Mouse (Mus musculus): ENCODE data around the gene Psmd1. TPM values are rescaled to one million over a fixed set of nuclear protein-coding genes. Genes with fewer than 3 reads are reported as not detected.

The Psmd1 gene
- total RNA-seq, 2 experiments from 2014 or later = 95.2 to 101 TPM

DNA sequence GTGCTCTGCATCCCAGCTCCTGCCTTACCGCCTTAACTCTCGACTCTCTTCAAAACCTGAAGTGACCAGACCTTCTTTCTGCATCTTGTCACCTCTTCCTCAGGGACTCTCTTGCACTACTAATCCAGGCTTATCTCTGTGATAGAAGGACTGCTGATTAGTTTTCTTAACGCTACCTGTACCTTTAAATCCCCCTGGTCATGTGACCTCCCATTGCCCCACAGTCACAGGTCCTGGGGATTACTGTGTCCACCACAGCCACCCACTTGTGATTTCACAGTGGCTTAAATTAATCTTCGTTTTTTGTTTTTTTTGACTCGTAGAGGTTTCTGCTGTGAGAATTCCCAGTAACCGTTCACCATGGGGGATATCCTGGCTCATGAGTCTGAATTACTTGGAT is 92.4 kb downstream of the Psmd1 start:
- no peak for DNase-seq

DNA sequence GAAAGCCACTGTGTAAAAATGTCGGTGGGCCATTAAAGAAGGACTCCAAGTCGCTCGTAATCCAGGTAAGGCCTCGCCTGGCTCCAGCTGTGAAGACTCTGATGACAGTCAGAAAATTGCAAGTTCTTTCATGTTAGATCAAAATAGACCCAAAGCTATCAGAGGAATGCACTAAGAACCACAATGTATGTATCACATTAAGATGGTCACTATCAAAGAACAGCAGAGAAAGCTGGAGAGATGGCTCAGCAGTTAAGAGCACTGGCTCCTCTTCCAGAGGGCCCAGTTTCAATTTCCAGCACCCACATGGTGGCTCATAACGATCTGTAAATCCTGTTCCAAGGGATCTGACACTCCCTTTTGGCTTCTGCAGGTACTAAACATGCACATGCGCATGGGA is 95.9 kb downstream of the Psmd1 start:
- DNase-seq = no peak

DNA sequence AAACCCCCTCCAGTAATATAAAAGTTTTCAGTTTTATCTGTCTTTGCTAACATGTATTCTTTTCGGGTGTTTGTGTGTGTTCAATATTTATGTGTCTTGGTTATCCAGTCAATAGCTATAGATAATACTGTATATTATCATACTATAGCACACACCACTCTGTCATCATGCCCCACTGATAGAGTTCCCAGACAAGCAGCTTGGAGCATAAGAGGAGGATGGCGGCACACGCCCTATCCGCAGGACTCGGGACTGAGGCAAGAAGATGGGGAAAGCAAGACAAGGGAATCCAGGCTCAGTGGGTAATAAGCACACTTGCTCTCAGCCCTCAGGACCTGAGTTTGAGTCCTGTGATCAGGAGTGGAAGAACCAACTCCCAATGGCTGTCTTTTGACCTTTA is 96.3 kb downstream of the Psmd1 start:
- no peak for DNase-seq

DNA sequence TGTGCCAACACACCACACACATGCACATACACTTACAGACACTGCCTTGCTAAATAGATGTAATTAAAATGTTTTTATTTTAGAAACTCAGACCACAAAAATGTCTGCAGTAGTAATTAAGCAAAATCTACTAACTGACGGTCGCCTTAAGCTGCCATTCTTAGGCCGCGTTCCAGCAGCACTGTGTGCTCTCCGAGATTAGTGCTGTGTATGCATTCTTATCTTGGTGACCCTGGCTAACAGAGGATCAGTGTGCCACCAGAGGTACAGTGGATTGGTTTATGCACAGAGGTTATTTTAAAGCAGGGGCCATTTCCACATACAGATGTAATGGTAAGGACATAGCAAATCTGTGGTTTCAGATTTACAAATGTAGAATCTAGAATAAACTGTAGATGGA is 96.9 kb downstream of the Psmd1 start:
- no peak for DNase-seq

DNA sequence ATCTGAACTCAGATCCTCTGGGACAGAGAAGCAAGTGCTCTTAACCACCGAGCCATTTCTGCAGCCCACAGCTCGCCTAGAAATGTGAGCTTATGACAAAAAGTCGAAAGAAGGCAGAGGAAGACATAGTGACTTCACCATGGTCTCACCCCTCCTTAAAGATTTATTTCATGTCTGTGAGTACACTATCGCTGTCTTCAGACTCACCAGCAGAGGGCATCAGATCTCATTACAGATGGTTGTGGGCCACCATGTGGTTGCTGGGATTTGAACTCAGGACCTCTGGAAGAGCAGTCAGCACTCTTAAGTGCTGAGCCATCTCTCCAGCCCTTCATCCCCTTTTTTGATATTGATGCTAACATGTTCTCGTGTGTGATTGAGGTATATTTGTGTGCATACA is 110.4 kb downstream of the Psmd1 start:
- DNase-seq = no peak

DNA sequence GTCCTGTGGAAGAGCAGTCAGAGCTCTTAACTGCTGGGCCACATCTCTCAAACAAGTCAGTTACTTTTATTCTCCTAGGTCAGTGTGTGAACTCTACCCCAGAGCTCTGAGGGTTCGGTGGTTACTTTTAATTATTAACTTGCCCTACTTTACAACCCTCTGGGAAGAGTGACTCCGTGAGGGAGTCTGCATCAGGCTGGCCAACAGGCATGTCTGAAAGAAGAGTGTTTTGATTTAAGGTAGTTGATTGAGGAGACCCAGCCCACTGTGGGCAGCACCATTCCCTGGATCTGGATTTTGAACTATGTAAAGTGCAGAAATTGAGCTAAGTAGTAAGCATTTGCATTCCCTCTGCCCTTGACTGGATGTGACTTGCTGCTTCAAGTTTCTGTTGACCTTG is 111.9 kb downstream of the Psmd1 start:
- no peak for DNase-seq

DNA sequence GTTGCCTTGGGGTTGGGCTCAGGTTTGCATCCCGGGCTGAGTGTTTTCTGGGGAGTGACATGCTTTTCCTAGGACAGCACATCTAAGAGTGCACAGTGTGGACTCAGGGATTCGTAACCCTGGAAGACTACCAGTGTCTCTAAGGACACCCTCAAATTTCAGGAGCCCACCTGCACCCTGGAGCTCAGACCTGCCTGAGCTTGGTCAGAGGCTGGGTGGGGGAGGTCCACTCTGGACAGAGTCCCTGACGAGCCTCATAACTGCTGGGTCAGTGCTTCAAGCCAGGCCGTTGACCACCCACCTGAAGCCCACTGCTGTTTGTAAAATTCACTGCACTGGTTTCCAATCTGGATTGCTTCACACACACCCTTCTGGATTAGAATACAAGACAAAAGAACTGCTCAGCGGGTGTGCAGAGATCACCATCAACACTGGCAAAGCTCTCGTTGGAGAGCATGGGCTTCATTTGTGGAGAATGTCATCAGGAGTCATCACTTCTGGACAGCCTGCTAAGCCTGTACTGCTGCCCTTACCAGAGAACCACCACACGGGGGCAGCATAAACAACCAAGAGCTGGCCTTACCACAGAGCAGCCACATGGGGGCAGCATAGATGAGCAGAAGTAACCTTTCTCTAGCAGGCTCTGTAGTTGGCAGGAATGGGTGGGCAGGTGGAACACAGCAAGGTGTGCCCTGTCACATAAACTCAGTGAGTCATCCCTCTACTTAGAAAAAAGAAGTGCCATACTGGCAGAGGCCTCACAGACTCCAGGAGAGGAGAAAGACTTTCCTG is 114.5 kb downstream of the Psmd1 start:
- peak; percentile 89 for DNase-seq

DNA sequence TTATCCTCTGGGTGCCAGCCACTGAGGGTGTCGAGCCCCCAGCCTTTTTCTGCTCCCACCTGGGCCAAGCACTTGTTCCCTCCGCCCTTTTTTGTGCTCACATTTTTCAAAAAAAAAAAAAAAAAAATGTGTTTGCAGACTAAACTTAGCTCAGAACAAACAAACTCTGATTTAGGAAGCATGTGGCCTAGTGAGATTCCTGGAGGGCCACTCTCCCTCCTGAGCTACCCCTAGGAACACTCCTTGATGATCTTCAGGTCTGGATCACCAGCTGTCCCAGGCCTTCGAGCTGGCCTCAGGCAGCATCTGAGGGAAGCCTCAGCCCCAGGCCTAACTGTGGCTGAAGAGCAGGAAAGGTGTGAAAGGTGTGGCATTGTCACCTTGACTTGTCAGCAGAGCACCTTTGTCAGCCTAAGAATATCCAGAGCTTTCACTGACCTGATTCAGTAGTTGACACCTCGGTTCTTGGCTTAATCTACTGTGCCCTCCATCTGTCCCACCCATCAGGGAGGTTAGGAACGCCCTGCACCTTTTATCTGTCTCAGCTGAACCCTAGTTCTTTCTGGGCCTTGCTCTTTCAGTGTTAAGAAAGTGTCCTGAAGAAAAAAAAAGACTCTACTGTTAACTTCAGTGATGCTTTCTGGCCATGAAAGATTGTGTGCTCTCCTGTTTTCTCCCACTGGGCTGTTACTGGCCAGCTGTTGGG is 118.0 kb downstream of the Psmd1 start:
- no peak for DNase-seq

DNA sequence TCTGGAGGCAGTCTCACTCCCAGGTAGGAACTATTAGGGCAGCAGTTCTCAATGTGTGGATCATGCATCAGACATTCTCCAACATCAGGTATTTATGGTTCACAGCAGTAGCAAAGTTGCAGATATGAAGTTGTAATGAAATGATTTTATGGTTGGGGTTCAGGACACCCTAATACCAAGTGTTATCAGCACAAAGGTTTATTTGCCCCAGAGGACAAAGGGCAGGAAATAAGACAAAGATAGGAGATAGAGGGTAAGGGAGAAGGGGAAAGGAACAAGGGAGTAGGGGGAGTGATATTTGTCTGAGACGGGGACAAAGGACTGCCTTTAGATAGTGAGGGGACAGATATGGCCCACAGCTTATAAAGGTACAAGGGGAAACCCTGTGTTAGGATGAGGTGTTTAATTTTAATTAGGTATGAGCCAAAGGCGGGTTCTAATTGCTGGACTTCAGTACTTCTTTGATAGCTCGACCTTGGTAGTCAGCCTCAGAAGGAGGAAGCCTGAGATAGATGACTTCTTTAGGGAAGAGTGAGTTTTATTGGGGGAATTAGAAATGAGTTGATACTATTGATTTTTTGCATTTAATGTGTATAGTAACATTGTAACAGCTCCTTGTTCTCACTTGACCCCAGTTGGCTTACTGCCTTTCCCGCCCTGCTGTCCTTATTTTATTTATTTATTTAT is 119.5 kb downstream of the Psmd1 start:
- DNase-seq = no peak

DNA sequence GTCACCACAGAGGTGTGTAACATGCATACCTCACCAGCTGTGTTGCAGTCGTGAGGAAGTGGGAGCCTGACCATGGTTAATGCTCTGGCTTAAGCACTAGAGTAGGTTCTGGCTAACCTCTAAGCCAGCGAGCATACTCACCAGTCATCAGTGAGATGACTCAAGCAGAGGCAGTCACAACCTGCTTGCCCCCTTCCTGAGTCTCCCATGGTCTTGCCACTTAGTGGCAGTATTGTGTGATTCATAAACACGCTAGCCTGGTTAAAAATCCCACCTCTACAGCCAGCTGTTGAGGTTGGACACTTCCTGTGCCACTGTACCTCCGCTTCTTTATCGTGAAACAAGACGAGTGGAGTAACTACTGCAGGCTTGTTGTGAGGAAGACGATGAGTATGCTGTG is 122.6 kb downstream of the Psmd1 start:
- DNase-seq = no peak

DNA sequence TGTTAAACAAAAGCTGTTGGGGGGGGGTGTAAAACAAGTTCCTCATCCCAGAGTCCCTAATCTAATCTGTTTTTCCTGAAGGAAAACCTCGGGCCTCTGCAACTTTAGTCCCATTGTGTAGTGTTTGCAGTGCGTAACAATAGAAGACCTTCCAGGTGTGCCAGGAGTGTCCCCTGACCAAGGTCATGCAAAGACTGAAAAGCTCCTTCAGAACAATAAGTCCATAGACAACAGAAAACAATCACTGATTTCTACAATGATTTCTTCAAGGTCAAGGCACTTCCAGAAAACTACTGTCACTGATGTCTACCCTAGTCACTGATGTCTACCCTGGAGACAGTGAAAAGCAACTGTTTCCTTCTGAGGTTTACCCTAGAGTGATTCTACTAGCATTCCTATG is 123.7 kb downstream of the Psmd1 start:
- DNase-seq = no peak

DNA sequence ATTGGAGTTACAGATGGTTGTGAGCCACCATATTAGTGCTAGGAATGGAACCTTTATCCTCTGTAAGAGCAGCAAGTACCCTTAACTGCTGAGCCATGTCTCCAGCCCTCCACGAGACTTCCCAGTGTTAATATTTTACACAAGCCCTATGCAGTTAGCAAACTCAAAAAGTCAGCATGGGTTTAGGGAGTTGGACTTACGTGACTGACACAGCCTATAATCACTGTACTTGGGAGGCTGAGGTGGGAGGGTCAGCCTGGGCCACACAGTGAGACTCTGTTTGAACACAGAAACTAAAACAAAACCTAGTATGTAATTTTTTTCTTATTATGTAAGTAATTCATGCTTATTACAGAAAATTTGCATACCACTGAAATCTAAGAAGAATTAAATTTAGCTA is 124.1 kb downstream of the Psmd1 start:
- DNase-seq = no peak

Other genes with a start within 250 kb of the Psmd1 start
- 100 to 1,000 TPM; 284 to 307 TPM for gene Itm2c, start 170.1 kb upstream of the Psmd1 start, total RNA-seq (2021)
- under 1 TPM; 0.18 to 0.24 TPM for gene 4933407L21Rik, start 135.9 kb upstream of the Psmd1 start, total RNA-seq (2021)
- gene Gpr55, start 103.4 kb upstream of the Psmd1 start, total RNA-seq (2021) = 1 to 10 TPM in 1 of 2 experiments, under 1 TPM in 1; 0.85 to 1.8 TPM
- not detected for gene Spata3, start 47.6 kb upstream of the Psmd1 start, total RNA-seq (2021)
- gene 2810459M11Rik, start 18.5 kb upstream of the Psmd1 start, total RNA-seq (2021) = 1 to 10 TPM; 3.7 to 8.0 TPM
- under 1 TPM; 0.21 to 0.27 TPM for gene Htr2b, start 47.6 kb downstream of the Psmd1 start, total RNA-seq (2021)
- gene Gm21972, start 69.2 kb downstream of the Psmd1 start, total RNA-seq (2021) = 1 to 10 TPM; 1.3 to 2.7 TPM
- gene Armc9, start 90.4 kb downstream of the Psmd1 start, total RNA-seq (2021) = 10 to 100 TPM in 1 of 2 experiments, 1 to 10 TPM in 1; 7.9 to 10.9 TPM
- gene B3gnt7, start 238.4 kb downstream of the Psmd1 start, total RNA-seq (2021) = under 1 TPM; 0.36 to 0.55 TPM